Comparison of ENCODE assay signal across 11 mouse cellular contexts in genomic region chr3:69054760-69055432, GRCm38 (mm10). TPM values are rescaled to one million over a fixed set of nuclear protein-coding genes. Genes with fewer than 3 reads are reported as not detected.
DNase-seq lines count a peak whose midpoint lies in the region; ATAC-seq lines count a peak whose summit lies in the region.
"Had no signal": no experiment of that assay in that cellular context is flagged by ENCODE, and none has a peak within 500 bp of the region (broad histone marks: within the 10 kb centered on the region; RNA-seq: fewer than 3 reads in every experiment).

No protein-coding gene starts in this region.

- DNase-seq in kidney, postnatal 4 days, result no peak
- DNase-seq in c-Kit-positive CD71-positive TER-119-positive erythroid progenitor cells, embryonic 14.5 days (ENCODE audit: low spot score), result peak; percentile 93
- peak; percentile 76 for DNase-seq in liver, embryonic 11.5 days (ENCODE audit: low spot score)
- peak; percentile 66 to 83 for DNase-seq in spleen, postnatal 36 days (ENCODE audit: low spot score in 2 of 2)
- no peak for DNase-seq in frontal cortex, postnatal 36 days (ENCODE audit: low spot score in 2 of 2)
- DNase-seq in cerebellum, postnatal 4 days (ENCODE audit: low spot score in 2 of 2), result no peak
- no peak for DNase-seq in adrenal gland, adult 18-20 months (ENCODE audit: low spot score in 2 of 2)
- DNase-seq: embryo, embryonic 11 days; kidney, adult 2 months had no signal

- H3K36me3 ChIP-seq in kidney, embryonic 15.5 days, result no peaks in the 10 kb centered on the region
- no peaks in the 10 kb centered on the region for H3K36me3 ChIP-seq in liver, embryonic 11.5 days (ENCODE audit: control insufficient read depth, insufficient read depth, low read length)

- no peaks in the 10 kb centered on the region for H3K27me3 ChIP-seq in kidney, embryonic 15.5 days
- H3K27me3 ChIP-seq in liver, embryonic 11.5 days (replicated peaks; ENCODE audit: control insufficient read depth, insufficient read depth, low read length), result no peaks in the 10 kb centered on the region

- WGBS in kidney, embryonic 15.5 days, result 83% methylated on average over 7 of the region's 7 CpGs
- 54% methylated on average over 7 of the region's 7 CpGs for whole genome bisulfite sequencing in liver, embryonic 11.5 days

- H3K4me2 ChIP-seq in kidney, embryonic 15.5 days, result no peak overlapping the region
- peak overlapping the region; percentile 50 for H3K4me2 ChIP-seq in liver, embryonic 11.5 days

- no peaks in the 10 kb centered on the region for H3K4me1 ChIP-seq in kidney, embryonic 15.5 days
- H3K4me1 ChIP-seq in liver, embryonic 11.5 days (replicated peaks; ENCODE audit: control insufficient read depth, insufficient read depth, low read length), result peaks cover 24% of the 10 kb centered on the region

- no peak overlapping the region for H3K4me3 ChIP-seq in kidney, embryonic 15.5 days (replicated peaks)
- H3K4me3 ChIP-seq in liver, embryonic 11.5 days (ENCODE audit: low read depth, low read length), result peak overlapping the region; percentile 3; the same call in 1 of the 2 replicates

- ATAC-seq in kidney, embryonic 15.5 days (replicated peaks; ENCODE audit: low FRiP score), result peak; percentile 91; the same call in 1 of the 2 replicates
- peak; percentile 100 for ATAC-seq in liver, embryonic 11.5 days (replicated peaks; ENCODE audit: low FRiP score)
- ATAC-seq: CD4-positive, CD25-positive, alpha-beta regulatory T cell, adult 4 months had no signal

- no peak overlapping the region for H3K27ac ChIP-seq in kidney, embryonic 15.5 days
- H3K27ac ChIP-seq in liver, embryonic 11.5 days (ENCODE audit: low read depth, low read length), result peak overlapping the region; percentile 88

- no peak overlapping the region for H3K9ac ChIP-seq in kidney, embryonic 15.5 days
- peak overlapping the region; percentile 51 for H3K9ac ChIP-seq in liver, embryonic 11.5 days (ENCODE audit: low read depth, low read length)

- H3K9me3 ChIP-seq in kidney, embryonic 15.5 days (replicated peaks), result no peaks in the 10 kb centered on the region
- H3K9me3 ChIP-seq in liver, embryonic 11.5 days (ENCODE audit: control insufficient read depth, low read length), result no peaks in the 10 kb centered on the region

RNA-seq across cellular contexts. Expression of gene Trim59, which starts 10.3 kb away (rescaled TPM):
- polyA plus RNA-seq in kidney, embryonic 15.5 days (2015; fragmentation: Nextera tagmentation; extraction: Ambion mirVana), result 123 and 139 TPM in 2 replicates
- polyA plus RNA-seq in liver, embryonic 11.5 days (2014; fragmentation: Nextera tagmentation; extraction: Ambion mirVana), result 121 and 130 TPM in 2 replicates
- total RNA-seq in adrenal gland, adult 18-20 months (2021), result 1 to 10 TPM; 2.9 to 4.8 TPM

RNA-seq across cellular contexts. Expression of gene Smc4, which starts 50.4 kb away (rescaled TPM):
- polyA plus RNA-seq in kidney, embryonic 15.5 days (2015; fragmentation: Nextera tagmentation; extraction: Ambion mirVana), result 182 and 189 TPM in 2 replicates
- polyA plus RNA-seq in liver, embryonic 11.5 days (2014; fragmentation: Nextera tagmentation; extraction: Ambion mirVana), result 200 and 213 TPM in 2 replicates
- 10 to 100 TPM; 19.5 to 26.7 TPM for total RNA-seq in adrenal gland, adult 18-20 months (2021)

RNA-seq across cellular contexts. Expression of gene Ift80, which starts 50.5 kb away (rescaled TPM):
- polyA plus RNA-seq in kidney, embryonic 15.5 days (2015; fragmentation: Nextera tagmentation; extraction: Ambion mirVana), result 18.9 and 19.4 TPM in 2 replicates
- polyA plus RNA-seq in liver, embryonic 11.5 days (2014; fragmentation: Nextera tagmentation; extraction: Ambion mirVana), result 10.0 and 10.9 TPM in 2 replicates
- 10 to 100 TPM; 21.1 to 22.1 TPM for total RNA-seq in adrenal gland, adult 18-20 months (2021)

Comparison
In these comparisons a context has a peak if more than half of its experiments do, and no peak if none do; other contexts are left out.
1. DNase-seq: peak in c-Kit-positive CD71-positive TER-119-positive erythroid progenitor cells, embryonic 14.5 days (single experiment), liver, embryonic 11.5 days (single experiment) and spleen, postnatal 36 days (2 of 2); none in kidney, postnatal 4 days (0 of 2), frontal cortex, postnatal 36 days (0 of 2), cerebellum, postnatal 4 days (0 of 2) and adrenal gland, adult 18-20 months (0 of 2).